Mouse (Mus musculus): ENCODE measurements around the gene Pigk. TPM values are rescaled to one million over a fixed set of nuclear protein-coding genes. Genes with fewer than 3 reads are reported as not detected.

The Pigk gene
- polyA plus RNA-seq, 1 experiment: 34.4 TPM

GRCm38 (mm10) chr3:152831974-152832373 lies 118.1 kb downstream of the Pigk start:
- WGBS: 86% methylated on average over 9 of the region's 9 CpGs
- Histone ChIP-seq H3K27me3 (ENCODE audit: control insufficient read depth, insufficient read depth, low read length) (no peaks in the 10 kb centered on the region), H3K4me1 (ENCODE audit: control insufficient read depth, insufficient read depth, low read length) (no peaks in the 10 kb centered on the region), H3K4me3 (replicated peaks; ENCODE audit: insufficient read depth, low read depth, low read length) (no peak overlapping the region), H3K27ac (ENCODE audit: insufficient read depth, low read length) (no peak overlapping the region)
- TF ChIP-seq POLR2A (IDR thresholded peaks at IDR 0.05; ENCODE audit: borderline replicate concordance, insufficient read depth, low read length) (no peak), CTCF (IDR thresholded peaks at IDR 0.05; ENCODE audit: borderline replicate concordance, insufficient read depth, low read depth, low read length) (no peak)
- DNase-seq: no peak

DNA sequence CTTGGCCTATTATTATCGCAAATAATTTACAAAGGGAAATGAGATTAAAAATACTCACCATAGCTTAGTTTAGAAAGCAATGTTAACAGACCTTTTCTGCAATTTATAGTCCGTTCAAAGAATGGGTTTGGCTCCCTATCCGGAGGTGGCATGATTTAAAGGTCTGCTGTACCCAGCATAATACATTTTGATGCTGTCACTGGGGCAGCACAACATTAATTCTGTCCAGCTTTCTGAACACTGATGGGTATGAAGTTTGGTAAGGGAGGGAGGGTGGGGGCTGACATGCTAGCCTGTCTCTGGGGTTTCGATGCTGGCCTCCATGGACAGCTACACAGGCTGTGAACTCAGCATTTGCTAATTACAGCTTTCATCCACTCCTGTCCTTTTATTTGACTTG lies 118.5 kb downstream of the Pigk start:
- no peaks in the 10 kb centered on the region for H3K4me1 ChIP-seq (ENCODE audit: control insufficient read depth, insufficient read depth, low read length)
- WGBS: 91% methylated on average over 4 of the region's 4 CpGs
- H3K27me3 ChIP-seq (ENCODE audit: control insufficient read depth, insufficient read depth, low read length): no peaks in the 10 kb centered on the region
- DNase-seq: no peak
- H3K27ac ChIP-seq (ENCODE audit: insufficient read depth, low read length): no peak overlapping the region
- H3K4me3 ChIP-seq (replicated peaks; ENCODE audit: insufficient read depth, low read depth, low read length): no peak overlapping the region
- no peak for TF ChIP-seq POLR2A (IDR thresholded peaks at IDR 0.05; ENCODE audit: borderline replicate concordance, insufficient read depth, low read length)
- no peak for TF ChIP-seq CTCF (IDR thresholded peaks at IDR 0.05; ENCODE audit: borderline replicate concordance, insufficient read depth, low read depth, low read length)

- Histone ChIP-seq H3K4me3 (replicated peaks; ENCODE audit: insufficient read depth, low read depth, low read length) (no peak overlapping the region), H3K27ac (ENCODE audit: insufficient read depth, low read length) (no peak overlapping the region), H3K4me1 (ENCODE audit: control insufficient read depth, insufficient read depth, low read length) (no peaks in the 10 kb centered on the region), H3K27me3 (ENCODE audit: control insufficient read depth, insufficient read depth, low read length) (no peaks in the 10 kb centered on the region)
- TF ChIP-seq CTCF (IDR thresholded peaks at IDR 0.05; ENCODE audit: borderline replicate concordance, insufficient read depth, low read depth, low read length): no peak
- TF ChIP-seq POLR2A (IDR thresholded peaks at IDR 0.05; ENCODE audit: borderline replicate concordance, insufficient read depth, low read length): no peak
- DNase-seq: no peak
- WGBS: 53% methylated on average over 2 of the region's 2 CpGs
These were observed 123.5 kb downstream of the Pigk start for GRCm38 (mm10) chr3:152837407-152837806.

DNA sequence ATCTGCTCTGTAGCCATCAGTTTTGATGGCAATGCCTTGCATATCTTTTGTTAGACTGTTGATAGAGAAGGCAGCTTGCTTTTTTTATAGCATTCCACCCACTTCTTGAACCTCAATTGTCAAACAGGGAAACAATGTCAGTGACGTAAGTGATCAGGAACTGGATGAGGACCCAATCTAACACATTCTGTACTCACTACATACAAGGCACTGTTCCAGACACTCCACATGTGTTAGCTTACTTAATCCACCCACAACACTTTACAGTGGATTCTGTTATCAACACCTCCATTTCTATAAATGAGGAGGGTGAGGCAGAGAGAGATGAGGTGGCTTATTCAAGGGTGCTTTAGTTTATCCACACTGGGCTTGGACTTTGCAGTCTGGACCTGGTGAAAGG lies 124.0 kb downstream of the Pigk start:
- no peak for DNase-seq
- no peak overlapping the region for H3K27ac ChIP-seq (ENCODE audit: insufficient read depth, low read length)
- WGBS: 82% methylated on average over 1 of the region's 1 CpGs
- no peak for TF ChIP-seq CTCF (IDR thresholded peaks at IDR 0.05; ENCODE audit: borderline replicate concordance, insufficient read depth, low read depth, low read length)
- no peak for TF ChIP-seq POLR2A (IDR thresholded peaks at IDR 0.05; ENCODE audit: borderline replicate concordance, insufficient read depth, low read length)
- no peaks in the 10 kb centered on the region for H3K27me3 ChIP-seq (ENCODE audit: control insufficient read depth, insufficient read depth, low read length)
- H3K4me3 ChIP-seq (replicated peaks; ENCODE audit: insufficient read depth, low read depth, low read length): no peak overlapping the region
- no peaks in the 10 kb centered on the region for H3K4me1 ChIP-seq (ENCODE audit: control insufficient read depth, insufficient read depth, low read length)

GRCm38 (mm10) chr3:152841264-152841663 lies 127.4 kb downstream of the Pigk start:
- H3K27me3 ChIP-seq (ENCODE audit: control insufficient read depth, insufficient read depth, low read length): no peaks in the 10 kb centered on the region
- no peak for DNase-seq
- no peak overlapping the region for H3K27ac ChIP-seq (ENCODE audit: insufficient read depth, low read length)
- no peak overlapping the region for H3K4me3 ChIP-seq (replicated peaks; ENCODE audit: insufficient read depth, low read depth, low read length)
- 85% methylated on average over 6 of the region's 6 CpGs for WGBS
- H3K4me1 ChIP-seq (ENCODE audit: control insufficient read depth, insufficient read depth, low read length): no peaks in the 10 kb centered on the region
- no peak for TF ChIP-seq POLR2A (IDR thresholded peaks at IDR 0.05; ENCODE audit: borderline replicate concordance, insufficient read depth, low read length)
- TF ChIP-seq CTCF (IDR thresholded peaks at IDR 0.05; ENCODE audit: borderline replicate concordance, insufficient read depth, low read depth, low read length): no peak

DNA sequence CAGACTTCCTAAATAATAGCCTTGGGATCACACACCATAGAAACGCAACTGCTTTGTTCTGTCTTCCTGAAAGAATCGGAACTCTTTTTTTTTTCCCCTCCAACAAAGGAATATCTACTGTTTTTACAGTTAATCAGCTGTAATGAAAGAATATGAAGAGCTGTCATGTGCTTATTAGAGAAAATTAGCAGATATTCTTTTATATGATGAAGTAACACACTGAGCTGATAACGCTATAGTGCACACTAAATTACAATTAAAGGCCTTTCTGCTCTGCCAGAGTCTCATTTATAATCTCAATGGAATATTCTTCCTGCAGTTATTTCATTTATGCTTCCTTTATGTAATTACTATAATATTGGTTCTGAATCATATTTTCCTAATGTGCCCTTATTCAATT lies 128.7 kb downstream of the Pigk start:
- 77% methylated on average over 3 of the region's 3 CpGs for WGBS
- no peaks in the 10 kb centered on the region for H3K27me3 ChIP-seq (ENCODE audit: control insufficient read depth, insufficient read depth, low read length)

GRCm38 (mm10) chr3:152843925-152844324 lies 130.0 kb downstream of the Pigk start:
- TF ChIP-seq POLR2A (IDR thresholded peaks at IDR 0.05; ENCODE audit: borderline replicate concordance, insufficient read depth, low read length) (no peak), CTCF (IDR thresholded peaks at IDR 0.05; ENCODE audit: borderline replicate concordance, insufficient read depth, low read depth, low read length) (no peak)
- no peaks in the 10 kb centered on the region for H3K27me3 ChIP-seq (ENCODE audit: control insufficient read depth, insufficient read depth, low read length)
- H3K27ac ChIP-seq (ENCODE audit: insufficient read depth, low read length): no peak overlapping the region
- no peak overlapping the region for H3K4me3 ChIP-seq (replicated peaks; ENCODE audit: insufficient read depth, low read depth, low read length)
- no peaks in the 10 kb centered on the region for H3K4me1 ChIP-seq (ENCODE audit: control insufficient read depth, insufficient read depth, low read length)
- DNase-seq: no peak

More for the DNA sequence above, 128.7 kb downstream of the Pigk start:
- no peak for TF ChIP-seq POLR2A (IDR thresholded peaks at IDR 0.05; ENCODE audit: borderline replicate concordance, insufficient read depth, low read length)
- TF ChIP-seq CTCF (IDR thresholded peaks at IDR 0.05; ENCODE audit: borderline replicate concordance, insufficient read depth, low read depth, low read length): no peak
- H3K4me1 ChIP-seq (ENCODE audit: control insufficient read depth, insufficient read depth, low read length): no peaks in the 10 kb centered on the region
- no peak overlapping the region for H3K4me3 ChIP-seq (replicated peaks; ENCODE audit: insufficient read depth, low read depth, low read length)
- no peak overlapping the region for H3K27ac ChIP-seq (ENCODE audit: insufficient read depth, low read length)
- no peak for DNase-seq

GRCm38 (mm10) chr3:152855006-152855614 lies 141.2 kb downstream of the Pigk start:
- DNase-seq: no peak
- no peaks in the 10 kb centered on the region; the same call in 1 of the 2 replicates for H3K4me1 ChIP-seq (ENCODE audit: control insufficient read depth, insufficient read depth, low read length)
- WGBS: 46% methylated on average over 12 of the region's 12 CpGs
- TF ChIP-seq CTCF (IDR thresholded peaks at IDR 0.05; ENCODE audit: borderline replicate concordance, insufficient read depth, low read depth, low read length) (no peak), POLR2A (IDR thresholded peaks at IDR 0.05; ENCODE audit: borderline replicate concordance, insufficient read depth, low read length) (no peak)
- H3K27me3 ChIP-seq (ENCODE audit: control insufficient read depth, insufficient read depth, low read length): no peaks in the 10 kb centered on the region
- H3K27ac ChIP-seq (ENCODE audit: insufficient read depth, low read length): no peak overlapping the region
- no peak overlapping the region for H3K4me3 ChIP-seq (replicated peaks; ENCODE audit: insufficient read depth, low read depth, low read length)

Data from cerebellum, adult 2 months (tissue).